Mouse (Mus musculus) ovary, adult 18-20 months (tissue): ENCODE data around the gene Exosc10.

Source experiments
- DNase-seq: peaks from one replicate; pipeline ENCODE4 v3.0.0; 2022; ENCODE audit warnings: low spot score, mixed read lengths

Exosc10 gene

GRCm38 (mm10) chr4:148570693-148571295, 12.6 kb downstream of the Exosc10 start:
- no peak for DNase-seq

- DNase-seq: no peak
Observed at GRCm38 (mm10) chr4:148573222-148573621, 15.0 kb downstream of the Exosc10 start.

- DNase-seq: no peak
Observed at GRCm38 (mm10) chr4:148580765-148581164, 22.5 kb downstream of the Exosc10 start.

- no peak for DNase-seq
Observed at GRCm38 (mm10) chr4:148581422-148581821, 23.2 kb downstream of the Exosc10 start.

GRCm38 (mm10) chr4:148583257-148583656, 25.0 kb downstream of the Exosc10 start:
- DNase-seq: no peak

- no peak for DNase-seq
Observed at GRCm38 (mm10) chr4:148586648-148587047, 28.4 kb downstream of the Exosc10 start.

GRCm38 (mm10) chr4:148588793-148589192, 30.6 kb downstream of the Exosc10 start:
- no peak for DNase-seq

- DNase-seq: no peak
Observed at GRCm38 (mm10) chr4:148589565-148589964, 31.3 kb downstream of the Exosc10 start.

GRCm38 (mm10) chr4:148590421-148591170, 32.4 kb downstream of the Exosc10 start:
- no peak for DNase-seq

GRCm38 (mm10) chr4:148591171-148591630, 33.0 kb downstream of the Exosc10 start, which contains the start of gene Srm:
TSS of gene Srm (plus strand) at chr4:148591503.
- peak; percentile 97 for DNase-seq

- DNase-seq: no peak
Observed at GRCm38 (mm10) chr4:148591637-148592380, 33.6 kb downstream of the Exosc10 start.

- no peak for DNase-seq
Observed at GRCm38 (mm10) chr4:148593996-148594395, 35.8 kb downstream of the Exosc10 start.

- DNase-seq: no peak
Observed at GRCm38 (mm10) chr4:148595916-148596315, 37.7 kb downstream of the Exosc10 start.

GRCm38 (mm10) chr4:148596731-148597130, 38.5 kb downstream of the Exosc10 start:
- no peak for DNase-seq

- DNase-seq: no peak
Observed at GRCm38 (mm10) chr4:148598826-148599225, 40.6 kb downstream of the Exosc10 start.

GRCm38 (mm10) chr4:148600316-148600715, 42.1 kb downstream of the Exosc10 start:
- DNase-seq: no peak

GRCm38 (mm10) chr4:148601871-148602270, 43.6 kb downstream of the Exosc10 start:
- DNase-seq: no peak

GRCm38 (mm10) chr4:148602357-148603120, 44.3 kb downstream of the Exosc10 start, which contains the start of gene Masp2:
TSS of gene Masp2 (plus strand) at chr4:148602554.
- DNase-seq: no peak

GRCm38 (mm10) chr4:148603376-148604139, 45.3 kb downstream of the Exosc10 start:
- DNase-seq: no peak

GRCm38 (mm10) chr4:148604141-148604540, 45.9 kb downstream of the Exosc10 start:
- DNase-seq: no peak

GRCm38 (mm10) chr4:148604541-148605165, 46.4 kb downstream of the Exosc10 start:
- DNase-seq: peak; percentile 24
